Mouse (Mus musculus) kidney, postnatal 14 days (tissue): ENCODE data around the gene Fxyd2.

ENCODE experiments used
- DNase-seq: peaks from one replicate; pipeline ENCODE4 v3.0.0; 2022; ENCODE audit warnings: mixed read lengths

Fxyd2 gene

DNA sequence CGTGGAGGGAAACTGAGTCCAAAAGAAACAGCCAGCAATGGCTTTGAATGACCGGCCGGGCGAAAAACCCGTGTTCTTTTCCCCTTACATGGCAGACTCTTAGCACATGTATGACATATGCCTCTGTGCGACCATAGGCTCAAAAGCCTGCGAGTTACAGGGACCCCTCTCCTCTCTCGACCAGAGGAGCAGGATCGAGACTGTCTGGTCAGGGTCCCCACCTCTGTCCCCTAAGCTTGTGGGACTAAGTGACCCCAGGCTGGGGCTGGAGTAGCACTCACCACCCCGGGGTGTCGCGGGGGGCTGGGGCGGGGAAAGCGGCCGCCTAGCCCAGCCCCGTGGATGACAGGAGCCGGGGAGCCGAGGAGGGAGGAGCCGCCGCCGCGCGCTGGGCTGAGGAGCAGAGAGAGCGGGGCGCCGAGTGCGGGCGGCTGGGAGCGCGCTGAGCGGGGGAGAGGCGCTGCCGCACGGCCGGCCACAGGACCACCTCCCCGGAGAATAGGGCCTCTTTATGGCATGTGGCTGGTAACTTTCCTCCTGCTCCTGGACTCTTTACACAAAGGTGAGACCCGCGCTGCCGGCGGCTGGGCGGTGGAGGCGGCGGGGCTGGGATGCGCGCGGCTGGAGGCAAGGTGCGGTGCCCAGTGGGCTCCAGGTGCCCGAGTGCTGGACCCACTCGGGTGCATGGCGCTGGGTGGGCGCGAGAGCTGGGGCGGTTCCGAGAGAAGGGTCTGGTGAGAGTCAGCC, 30.7 kb downstream of the Fxyd2 start:
- DNase-seq, result peak; percentile 8

DNA sequence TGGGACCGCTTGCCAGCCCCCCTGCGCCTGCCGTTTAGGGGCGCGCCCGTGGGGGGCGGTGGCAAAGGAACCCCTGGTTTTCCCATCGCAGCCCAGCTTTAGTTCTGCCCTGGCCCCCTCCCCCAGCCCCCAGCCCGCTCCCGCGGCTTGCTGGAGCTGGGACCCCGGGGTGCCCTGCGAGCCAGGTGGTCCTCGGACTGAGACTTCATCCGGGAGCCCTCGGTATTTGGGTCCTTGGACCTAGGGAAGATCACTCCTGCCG, 31.2 kb downstream of the Fxyd2 start:
- no peak for DNase-seq

DNA sequence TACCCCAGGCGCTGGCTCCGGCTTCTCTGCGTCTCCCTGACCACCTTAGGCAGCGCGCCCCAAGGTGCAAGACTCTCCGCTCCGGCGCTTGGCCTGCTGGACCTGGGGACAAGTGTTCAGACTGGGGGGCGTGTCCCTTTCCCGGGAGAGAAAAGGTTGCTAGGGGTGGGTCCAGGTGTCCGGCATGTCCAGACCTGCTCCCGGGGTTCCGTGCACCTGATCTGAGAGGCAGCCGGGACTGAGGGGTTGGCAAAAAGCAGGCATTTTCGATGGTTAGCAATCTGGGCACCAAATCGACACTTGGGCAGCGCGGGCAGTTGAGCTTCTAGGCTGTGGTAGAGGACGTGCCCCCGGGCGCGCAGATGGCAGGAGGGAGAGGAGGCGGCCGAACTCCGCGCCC, 31.7 kb downstream of the Fxyd2 start:
- DNase-seq, result peak; percentile 22

DNA sequence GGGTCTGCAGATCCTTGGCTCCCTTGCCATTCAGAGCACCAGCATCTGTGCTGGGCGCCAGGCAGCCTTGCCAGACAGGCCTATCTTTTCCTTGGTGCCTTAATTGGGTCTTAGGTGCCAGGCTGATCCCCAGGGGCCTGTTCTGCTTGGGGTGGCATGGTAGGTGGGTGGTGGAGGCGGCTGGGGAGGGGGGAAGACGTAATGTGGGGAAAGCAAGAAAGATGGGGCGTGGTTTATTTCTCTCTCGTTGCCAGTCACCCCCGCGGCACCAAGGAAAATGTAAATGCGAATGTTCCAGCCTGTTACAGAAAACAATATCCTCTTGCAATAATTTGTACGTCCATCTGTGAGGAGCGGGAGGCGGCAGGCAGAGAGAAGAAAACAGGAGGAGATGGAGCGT, 33.2 kb downstream of the Fxyd2 start:
- no peak for DNase-seq

DNA sequence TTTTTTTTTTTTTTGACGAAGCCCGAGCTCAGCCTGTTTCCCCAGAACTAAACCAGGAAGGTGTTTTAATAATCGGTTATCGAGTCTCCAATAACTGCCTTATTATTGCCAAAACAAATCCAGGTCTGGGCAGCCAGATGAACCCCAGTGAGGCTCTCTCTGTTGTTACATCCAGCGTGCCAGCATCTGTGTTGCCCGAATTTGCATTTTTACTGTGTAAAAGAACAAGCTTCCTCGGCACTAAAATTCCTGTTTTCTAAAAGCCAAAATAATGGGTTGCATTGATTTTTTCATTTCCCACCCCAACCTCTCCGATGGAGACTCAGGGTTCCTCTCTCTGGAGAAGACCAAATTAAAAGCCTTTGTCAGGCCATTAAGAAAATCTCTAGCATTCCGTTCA, 33.6 kb downstream of the Fxyd2 start:
- no peak for DNase-seq

DNA sequence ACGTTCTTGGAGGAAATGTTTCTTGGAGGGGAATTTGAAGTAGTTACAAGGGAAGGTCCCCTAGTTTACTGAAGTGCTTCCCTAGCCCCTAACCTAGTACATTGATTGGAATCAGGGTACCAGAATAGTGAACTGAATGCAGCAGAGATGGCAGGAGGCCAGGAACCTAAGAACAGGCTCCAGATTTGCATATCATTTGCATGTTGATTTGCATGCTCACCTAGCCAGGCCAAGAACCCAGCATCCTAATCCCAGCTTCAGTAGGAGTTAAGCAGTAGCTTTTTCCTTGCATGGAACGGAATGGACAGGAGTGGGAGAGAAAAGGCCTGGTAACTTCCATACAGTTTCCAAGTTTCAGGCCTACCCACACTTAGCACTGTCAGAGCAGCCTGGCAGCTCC, 34.7 kb downstream of the Fxyd2 start:
- no peak for DNase-seq

DNA sequence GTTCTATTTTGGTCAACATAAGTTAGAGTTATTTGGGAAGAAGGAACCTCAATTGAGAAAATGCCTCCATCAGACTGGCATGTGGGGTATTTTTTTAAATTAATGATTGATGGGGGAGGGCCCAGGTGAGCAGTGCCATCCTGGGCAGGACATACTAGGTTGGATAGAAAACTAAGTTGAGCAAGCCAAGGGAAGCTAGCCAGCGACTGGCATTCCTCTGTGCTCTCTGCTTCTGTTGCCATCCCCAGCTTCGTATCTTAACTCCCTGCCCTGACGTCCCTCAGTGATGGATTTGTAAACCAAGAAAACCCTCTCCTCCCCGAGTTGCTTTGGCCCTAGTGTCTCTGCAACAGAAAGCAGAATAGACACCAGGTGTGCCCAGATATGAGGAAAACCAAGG, 39.6 kb downstream of the Fxyd2 start:
- no peak for DNase-seq

DNA sequence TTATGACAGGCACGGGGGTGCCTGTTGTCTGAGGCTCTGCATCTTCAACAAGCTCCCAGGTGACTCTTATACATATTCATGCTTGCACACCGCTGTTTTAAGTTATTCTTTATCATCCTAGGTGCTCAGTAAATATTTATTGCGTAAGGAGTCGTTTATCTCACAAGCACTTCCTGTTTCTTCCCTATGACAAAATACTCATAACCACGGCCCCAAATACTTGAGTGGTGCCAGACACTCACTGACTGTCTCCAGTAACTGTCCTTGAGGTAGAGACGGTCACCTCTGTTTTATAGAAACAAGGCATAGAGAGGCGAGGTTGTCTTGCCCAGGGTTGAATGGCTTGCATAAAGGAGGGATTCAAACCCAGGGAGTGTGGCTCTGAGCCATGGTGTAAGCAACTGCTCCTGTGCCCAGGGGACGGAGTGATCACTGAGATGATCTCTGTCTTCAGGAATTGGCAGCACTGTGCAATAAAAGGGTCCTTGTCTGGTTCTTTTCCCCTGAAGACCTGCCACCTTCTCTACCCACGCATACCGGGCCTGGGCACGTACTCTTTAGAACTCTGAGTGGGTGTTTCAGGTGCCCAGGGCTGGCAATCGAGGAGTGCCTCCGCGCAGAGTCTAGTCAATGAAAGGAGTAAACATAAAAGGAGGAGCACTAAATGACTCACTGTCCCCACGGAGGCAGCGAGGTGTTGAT, 40.8 kb downstream of the Fxyd2 start:
- no peak for DNase-seq

DNA sequence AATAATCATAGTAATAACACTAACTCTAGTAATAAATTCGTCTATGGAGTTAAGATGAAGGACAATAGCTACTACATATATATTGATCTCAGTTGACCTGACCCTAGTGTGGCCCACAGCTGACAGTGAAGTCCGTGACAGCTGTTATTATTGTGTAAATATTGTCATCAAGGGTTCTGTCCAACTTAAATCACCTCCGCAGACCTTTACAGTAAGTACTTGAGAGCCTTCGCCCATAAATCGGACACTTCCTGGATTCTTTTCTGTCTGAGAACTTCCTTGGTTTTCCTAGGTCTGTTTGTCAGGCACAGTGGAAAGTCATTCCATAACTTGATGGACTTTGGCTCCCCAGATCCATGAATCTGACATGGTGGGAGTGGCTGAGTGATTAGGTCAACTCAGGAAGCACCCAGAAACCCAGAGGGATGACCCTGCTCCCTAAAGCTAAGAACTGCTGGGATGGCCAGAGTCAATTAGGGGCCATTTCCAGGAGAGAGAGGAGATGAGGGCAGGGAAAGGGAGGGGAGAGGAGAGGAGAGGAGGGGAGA, 44.9 kb downstream of the Fxyd2 start:
- DNase-seq, result no peak

DNA sequence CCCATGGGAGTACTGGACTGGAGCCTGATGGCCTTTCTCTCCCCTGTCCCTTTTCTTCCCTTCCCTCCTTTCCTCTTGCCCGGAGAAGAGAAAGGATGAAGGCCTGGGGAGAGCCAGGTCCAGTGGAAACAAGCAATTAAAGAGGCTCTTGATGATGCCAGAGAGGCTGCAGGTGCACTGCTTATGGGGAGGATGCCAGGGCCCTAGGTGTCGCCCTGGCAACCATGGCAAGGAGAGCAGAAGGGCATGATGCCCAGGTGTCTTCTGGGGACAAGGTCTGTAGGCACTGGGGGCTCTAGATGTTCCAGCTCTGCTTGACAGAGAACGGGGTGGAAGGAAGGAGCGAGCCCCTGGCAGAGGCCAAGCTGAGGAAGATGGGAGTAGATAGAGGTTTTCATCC, 50.2 kb downstream of the Fxyd2 start:
- no peak for DNase-seq

DNA sequence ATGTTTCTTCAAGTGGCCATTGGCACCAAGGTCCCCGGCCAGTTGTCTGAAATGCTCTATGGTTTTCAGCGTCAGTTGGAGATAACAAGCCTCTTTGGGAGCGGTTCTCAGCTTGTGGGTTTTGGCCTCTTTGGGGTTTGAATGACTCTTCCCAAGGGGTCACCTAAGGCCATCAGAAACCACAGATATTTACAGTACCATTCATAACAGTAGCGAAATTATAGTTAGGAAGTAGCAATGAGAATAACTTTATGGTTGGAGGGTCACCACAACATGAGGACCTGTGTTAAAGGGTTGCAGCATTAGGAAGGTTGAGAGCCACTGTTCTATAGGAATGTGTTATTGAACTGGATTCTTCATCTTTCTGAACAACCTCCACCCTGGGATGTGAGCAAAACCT, 51.9 kb downstream of the Fxyd2 start:
- no peak for DNase-seq

DNA sequence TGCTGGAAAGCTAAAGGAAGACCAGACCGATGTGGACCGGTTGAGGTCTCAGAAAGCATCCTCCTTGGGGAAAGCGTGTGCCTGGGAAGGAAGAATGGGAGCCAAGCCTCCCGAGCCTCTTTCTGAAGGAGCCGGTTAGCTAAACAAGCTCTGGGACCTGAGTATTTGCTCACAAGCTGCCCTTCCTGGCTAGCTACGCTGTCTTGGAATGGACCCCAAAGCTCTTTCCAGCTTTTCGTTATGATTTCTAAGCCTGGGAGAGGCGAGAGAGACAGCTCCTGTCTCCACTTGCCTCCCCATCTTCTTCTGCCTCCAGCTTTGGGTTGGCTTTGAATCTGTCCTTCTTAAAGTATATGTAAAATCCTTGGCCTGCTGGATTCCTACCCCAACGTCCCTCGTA, 54.6 kb downstream of the Fxyd2 start:
- no peak for DNase-seq

DNA sequence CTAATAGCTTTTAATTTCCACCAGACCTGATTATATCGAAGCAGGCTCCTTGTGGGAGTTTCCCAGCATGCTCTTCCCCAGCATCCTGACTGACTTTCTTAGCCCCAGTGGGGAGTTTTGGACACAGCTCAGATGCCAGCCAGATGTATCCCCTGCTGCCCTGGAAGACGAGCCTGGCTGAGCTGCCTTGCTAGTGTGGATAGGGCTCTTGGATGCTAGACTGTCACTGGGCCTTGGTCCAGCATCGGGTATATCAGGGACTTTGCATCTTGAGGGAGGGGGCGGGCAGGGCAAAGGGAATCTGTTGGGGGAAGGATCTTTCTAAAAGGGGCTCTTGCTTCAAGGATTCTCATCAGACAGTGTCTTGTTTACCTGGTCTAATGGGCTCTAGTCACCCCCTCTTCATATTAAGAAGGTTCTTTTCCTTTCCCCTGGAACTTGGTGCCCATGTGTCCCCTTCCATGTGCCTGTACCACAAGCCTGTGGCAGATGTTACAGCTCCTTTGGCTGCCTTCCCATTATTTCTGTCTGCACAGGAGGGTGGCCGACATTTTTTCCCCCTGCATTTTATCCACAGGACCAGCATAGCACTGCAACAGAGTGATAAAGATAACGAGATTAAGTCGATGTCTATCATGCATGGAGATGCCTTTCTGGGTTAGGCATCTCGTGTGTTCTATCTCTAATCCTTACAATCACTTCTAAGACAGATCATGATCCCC, 55.6 kb downstream of the Fxyd2 start:
- DNase-seq, result no peak

DNA sequence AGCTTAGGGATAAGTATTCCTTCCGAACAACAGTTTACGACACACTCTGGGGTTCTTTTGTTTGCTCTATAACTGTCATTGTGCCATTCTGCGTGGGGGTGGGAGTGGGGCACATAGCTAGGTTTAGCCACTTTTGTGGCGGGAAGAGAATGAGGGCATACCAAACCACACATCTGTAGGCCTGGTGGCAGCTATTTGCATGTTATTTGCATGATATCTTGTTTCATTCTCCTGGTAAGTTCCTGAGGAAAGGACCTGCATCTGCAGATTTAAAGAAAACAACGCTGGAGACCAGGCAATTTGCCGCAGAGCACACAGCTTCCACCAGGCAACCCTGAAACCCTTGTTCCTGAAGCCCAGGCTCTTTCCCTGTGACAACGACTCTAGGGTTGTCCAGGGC, 57.7 kb downstream of the Fxyd2 start:
- DNase-seq, result no peak

DNA sequence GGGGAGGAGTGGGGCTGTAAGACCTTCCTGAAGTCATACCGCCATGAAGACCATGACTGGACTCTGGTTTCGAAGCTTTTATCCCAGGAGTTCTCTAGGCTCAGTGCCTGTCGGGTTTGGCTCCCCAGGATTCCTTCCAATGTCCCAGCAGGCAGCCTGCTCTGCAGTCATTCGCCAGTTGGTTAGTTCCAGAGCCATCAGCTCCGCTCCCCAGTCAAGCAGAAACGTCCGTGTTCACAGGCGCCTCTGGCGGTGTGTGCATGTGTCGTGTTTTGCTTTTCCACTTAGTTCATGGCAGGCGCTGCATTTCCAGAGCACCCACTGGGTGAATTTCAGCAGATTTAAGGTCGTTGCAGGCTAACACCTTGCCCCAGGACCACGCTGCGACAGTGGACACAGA, 58.9 kb downstream of the Fxyd2 start:
- DNase-seq, result no peak
